Mouse (Mus musculus) CH12.LX (cell line): ENCODE measurements around the gene Agpat2. TPM values are rescaled to one million over a fixed set of nuclear protein-coding genes. Genes with fewer than 3 reads are reported as not detected.

Source experiments
- DNase-seq: peaks from one replicate; pipeline ENCODE4 v3.0.0-alpha.2; 2013; ENCODE audit errors: extremely low read depth
- H3K27ac ChIP-seq: 2 replicates; pipeline ENCODE4 v1.5.1; 2012; ENCODE audit warnings: low read depth, mild to moderate bottlenecking, control low read depth, moderate library complexity; ENCODE audit not compliant: insufficient read depth
- H3K27me3 ChIP-seq: replicated peaks from 2 replicates; pipeline ENCODE3; 2012; ENCODE audit warnings: inconsistent platforms
- H3K36me3 ChIP-seq, 2 experiments: replicated peaks in 1 of 2; 2 replicates each; pipeline versions ENCODE3 to v1.6.1; 2012; ENCODE audit warnings: inconsistent platforms in 1 of 2, low read length in 1 of 2, mild to moderate bottlenecking in 1 of 2, mixed read lengths in 1 of 2, moderate library complexity in 1 of 2; ENCODE audit not compliant: control insufficient read depth in 1 of 2, insufficient read depth in 1 of 2
- H3K4me1 ChIP-seq, 2 experiments: 2 replicates each; pipeline ENCODE4 v1.6.1; 2012; ENCODE audit warnings: inconsistent platforms in 1 of 2, moderate library complexity in 1 of 2; ENCODE audit not compliant: insufficient read depth in 2 of 2, control insufficient read depth in 1 of 2
- H3K4me2 ChIP-seq: 2 replicates; pipeline ENCODE4 v1.6.1; 2012; ENCODE audit warnings: low read depth, mild to moderate bottlenecking, control low read depth; ENCODE audit not compliant: poor library complexity, insufficient read depth, severe bottlenecking
- H3K4me3 ChIP-seq, 3 experiments: fragments of 150-350 bp in 1 of 3; sonication (generic) in 1 of 3; replicated peaks in 1 of 3; 2 replicates each; pipeline versions ENCODE3 to v1.5.1; 2011 to 2012; ENCODE audit warnings: low read depth in 2 of 3, low read length in 2 of 3, mild to moderate bottlenecking in 2 of 3, moderate library complexity in 2 of 3, control low read depth in 1 of 3, improper control_type of control experiment in 1 of 3, inconsistent platforms in 1 of 3, mixed read lengths in 1 of 3; ENCODE audit not compliant: poor library complexity in 1 of 3
- H3K79me2 ChIP-seq: replicated peaks from 2 replicates; pipeline ENCODE4 v1.6.1; 2012; ENCODE audit warnings: mild to moderate bottlenecking, moderate library complexity; ENCODE audit not compliant: control insufficient read depth, poor library complexity, insufficient read depth, severe bottlenecking; ENCODE audit errors: extremely low read depth
- H3K9ac ChIP-seq: 2 replicates; pipeline ENCODE4 v1.6.1; 2012; ENCODE audit warnings: low read depth, mild to moderate bottlenecking, control low read depth, moderate library complexity; ENCODE audit not compliant: insufficient read depth
- H3K9me3 ChIP-seq: replicated peaks from 2 replicates; pipeline ENCODE3; 2012; ENCODE audit warnings: low read length, inconsistent platforms, mixed read lengths
- CHD1 ChIP-seq: IDR thresholded peaks from 2 replicates; pipeline ENCODE4 v1.6.1; 2012; ENCODE audit warnings: low read depth, low read length, improper control_type of control experiment, inconsistent platforms
- CHD2 ChIP-seq: IDR thresholded peaks from 2 replicates; pipeline ENCODE4 v1.6.1; 2011; ENCODE audit warnings: low read length, improper control_type of control experiment
- ELF1 ChIP-seq: IDR thresholded peaks from 2 replicates; pipeline ENCODE4 v1.6.1; 2014; ENCODE audit warnings: low read depth, mild to moderate bottlenecking, inconsistent platforms, low read length, improper control_type of control experiment
- ETS1 ChIP-seq: conservative IDR thresholded peaks from 2 replicates; pipeline ENCODE4 v1.6.1; 2012; ENCODE audit warnings: low read depth, mild to moderate bottlenecking, inconsistent platforms, low read length, improper control_type of control experiment, moderate library complexity
- GABPA ChIP-seq: IDR thresholded peaks from 2 replicates; pipeline ENCODE4 v1.6.1; 2012; ENCODE audit warnings: low read depth, low read length, improper control_type of control experiment, inconsistent platforms; ENCODE audit not compliant: insufficient replicate concordance
- HCFC1 ChIP-seq: IDR thresholded peaks from 2 replicates; pipeline ENCODE4 v1.6.1; 2012; ENCODE audit warnings: low read depth, mild to moderate bottlenecking, inconsistent platforms, low read length, improper control_type of control experiment
- IRF4 ChIP-seq: IDR thresholded peaks from 2 replicates; pipeline ENCODE4 v1.6.1; 2014; ENCODE audit warnings: low read depth, mild to moderate bottlenecking, inconsistent platforms, low read length, improper control_type of control experiment
- JUND ChIP-seq: conservative IDR thresholded peaks from 2 replicates; pipeline ENCODE4 v1.6.1; 2011; ENCODE audit warnings: low read depth, low read length, improper control_type of control experiment
- MAFK ChIP-seq: IDR thresholded peaks from 2 replicates; pipeline ENCODE4 v1.6.1; 2011; ENCODE audit warnings: low read length, improper control_type of control experiment; ENCODE audit not compliant: insufficient replicate concordance
- MAX ChIP-seq: IDR thresholded peaks from 2 replicates; pipeline ENCODE4 v1.6.1; 2011; ENCODE audit warnings: low read length, improper control_type of control experiment
- MAZ ChIP-seq: IDR thresholded peaks from 2 replicates; pipeline ENCODE4 v1.6.1; 2012; ENCODE audit warnings: low read depth, mild to moderate bottlenecking, inconsistent platforms, low read length, improper control_type of control experiment, moderate library complexity
- NELFE ChIP-seq: IDR thresholded peaks from 2 replicates; pipeline ENCODE4 v1.6.1; 2011; ENCODE audit warnings: low read depth, low read length, improper control_type of control experiment
- NRF1 ChIP-seq: IDR thresholded peaks from 2 replicates; pipeline ENCODE4 v1.6.1; 2014; ENCODE audit warnings: low read depth, mild to moderate bottlenecking, inconsistent platforms, low read length, improper control_type of control experiment, moderate library complexity
- PAX5 ChIP-seq: IDR thresholded peaks from 2 replicates; pipeline ENCODE4 v1.6.1; 2012; ENCODE audit warnings: low read length, inconsistent platforms, mixed read lengths
- POLR2AphosphoS2 ChIP-seq: IDR thresholded peaks from 2 replicates; pipeline ENCODE4 v1.6.1; 2011; ENCODE audit warnings: low read depth, low read length, improper control_type of control experiment
- SIN3A ChIP-seq: IDR thresholded peaks from 2 replicates; pipeline ENCODE4 v1.6.1; 2012; ENCODE audit warnings: low read length, improper control_type of control experiment, inconsistent platforms
- TBP ChIP-seq: conservative IDR thresholded peaks from 2 replicates; pipeline ENCODE4 v1.6.1; 2011; ENCODE audit warnings: low read depth, low read length, improper control_type of control experiment
- TCF12 ChIP-seq: IDR thresholded peaks from 2 replicates; pipeline ENCODE4 v1.6.1; 2014; ENCODE audit warnings: low read depth, mild to moderate bottlenecking, inconsistent platforms, low read length, improper control_type of control experiment
- ZKSCAN1 ChIP-seq: IDR thresholded peaks from 2 replicates; pipeline ENCODE4 v1.6.1; 2012; ENCODE audit warnings: low read depth, inconsistent platforms, low read length, improper control_type of control experiment, borderline replicate concordance
- ZMIZ1 ChIP-seq: IDR thresholded peaks from 2 replicates; pipeline ENCODE4 v1.6.1; 2012; ENCODE audit warnings: low read depth, mild to moderate bottlenecking, inconsistent platforms, low read length, improper control_type of control experiment
- dilution Hi-C: fragments of 300-500 bp; cut with MboI; formaldehyde crosslinking; loops from 2 replicates; pipeline ENCODE4 v1.14.3; 2020; ENCODE audit warnings: low sequenced_read_pairs; ENCODE audit not compliant: extremely low pct_unique_long_range_greater_than_20kb, extremely low pct_ligation_motif_present
- in situ Hi-C: fragments of 300-500 bp; cut with MboI; formaldehyde crosslinking; loops from 3 replicates; pipeline ENCODE4 v1.14.3; 2019; ENCODE audit warnings: low sequenced_read_pairs, low pct_ligation_motif_present, low pct_unique_long_range_greater_than_20kb, mixed read lengths
- polyA plus RNA-seq: library from polyadenylated mRNA; unstranded; fragments of >175 nt; gene quantifications from 2 replicates; pipeline ENCODE4 v1.2.1, GENCODE M21; 2012; ENCODE audit warnings: low read depth; ENCODE audit not compliant: insufficient read length
- total RNA-seq, 2 experiments: library from RNA; depleted of rRNA; stranded (reverse); fragments of 300-350 nt in 1 of 2; fragments of >200 nt in 1 of 2; gene quantifications; 2 replicates each; pipeline ENCODE4 v1.2.3; 2012 to 2014

Agpat2 gene
- total and polyA plus RNA-seq, 3 experiments: 8.6 to 14.2 (median 9.5) TPM

- Histone ChIP-seq H3K4me1 (peaks cover 20 to 52% of the 10 kb centered on the region in 2 experiments), H3K4me3 (no peak overlapping the region), H3K9ac (no peak overlapping the region), H3K27ac (no peak overlapping the region), H3K9me3 (no peaks in the 10 kb centered on the region), H3K4me2 (no peak overlapping the region), H3K27me3 (no peaks in the 10 kb centered on the region), H3K36me3 (no peaks in the 10 kb centered on the region), H3K79me2 (no peaks in the 10 kb centered on the region)
- in situ Hi-C loops: no loop called here
- TF ChIP-seq ETS1 (no peak), ELF1 (no peak), JUND (no peak), POLR2AphosphoS2 (no peak), CHD1 (no peak), CHD2 (no peak), GABPA (no peak), SIN3A (no peak)
- dilution Hi-C loops: no loop called here
- no peak for DNase-seq
These were observed 30.4 kb downstream of the Agpat2 start for GRCm38 (mm10) chr2:26573807-26574206.

GRCm38 (mm10) chr2:26573396-26573795 is 30.8 kb downstream of the Agpat2 start:
- Histone ChIP-seq H3K4me1 (peaks cover 18 to 48% of the 10 kb centered on the region in 2 experiments), H3K9ac (no peak overlapping the region), H3K27me3 (peaks cover 2% of the 10 kb centered on the region), H3K79me2 (no peaks in the 10 kb centered on the region), H3K9me3 (no peaks in the 10 kb centered on the region), H3K4me3 (no peak overlapping the region), H3K4me2 (no peak overlapping the region), H3K36me3 (no peaks in the 10 kb centered on the region), H3K27ac (no peak overlapping the region)
- TF ChIP-seq NELFE: no peak
- no peak for TF ChIP-seq ZMIZ1
- TF ChIP-seq NRF1: no peak
- TF ChIP-seq IRF4: no peak
- TF ChIP-seq PAX5: no peak
- no peak for TF ChIP-seq MAZ
- no peak for TF ChIP-seq MAX
- no peak for TF ChIP-seq MAFK
- no peak for TF ChIP-seq ZKSCAN1
- no peak for TF ChIP-seq CHD2
- TF ChIP-seq TCF12: no peak
- TF ChIP-seq HCFC1: no peak
- TF ChIP-seq GABPA: no peak
- TF ChIP-seq CHD1: no peak
- TF ChIP-seq TBP: no peak
- no peak for DNase-seq
- dilution Hi-C loops (no loop called here), in situ Hi-C loops (no loop called here)
